Mouse (Mus musculus): ENCODE data around the gene Lrba. TPM values are rescaled to one million over a fixed set of nuclear protein-coding genes. Genes with fewer than 3 reads are reported as not detected.
A peak's percentile ranks its signal among the peaks of the same experiment; 100 is the strongest.

Lrba gene
- polyA plus RNA-seq, 1 experiment from 2014 or later, result 2.5 TPM

DNA sequence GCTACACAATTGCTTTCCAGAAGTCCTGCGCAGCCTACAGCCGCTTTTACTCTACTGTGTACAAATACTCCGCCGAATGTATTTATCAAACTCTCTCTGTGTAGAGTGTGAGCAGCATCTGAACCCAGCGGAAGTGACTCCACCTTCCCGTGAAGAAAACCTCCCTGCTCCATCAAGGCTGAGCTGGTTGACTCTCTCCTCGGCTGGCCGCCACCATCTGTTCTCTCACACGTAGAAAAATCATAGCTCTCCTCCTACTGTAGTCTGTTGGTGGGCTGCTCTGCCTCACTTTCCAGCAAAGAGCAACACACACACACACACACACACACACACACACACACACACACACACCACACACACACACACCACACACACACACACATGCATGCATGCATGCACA lies 584.7 kb downstream of the Lrba start:
- H3K4me2 ChIP-seq (replicated peaks; ENCODE audit: low read depth, low read length), result no peak overlapping the region
- DNase-seq (ENCODE audit: low spot score) (no peak), ATAC-seq (no peak)
- no peak overlapping the region for H3K9ac ChIP-seq (replicated peaks; ENCODE audit: low read depth)
- WGBS, result 53% methylated on average over 9 of the region's 9 CpGs
- TF ChIP-seq EP300 (IDR thresholded peaks at IDR 0.05), result no peak
- TF ChIP-seq CTCF (IDR thresholded peaks at IDR 0.05), result no peak
- H3K27me3 ChIP-seq (replicated peaks; ENCODE audit: insufficient read depth, low read length), result no peaks in the 10 kb centered on the region
- no peak overlapping the region for H3K4me3 ChIP-seq (ENCODE audit: low read depth, low read length)
- no peaks in the 10 kb centered on the region for H3K36me3 ChIP-seq (ENCODE audit: insufficient read depth, low read length)
- H3K4me1 ChIP-seq (ENCODE audit: insufficient read depth, low read depth, low read length), result no peaks in the 10 kb centered on the region
- H3K9me3 ChIP-seq (ENCODE audit: low read length), result no peaks in the 10 kb centered on the region
- H3K27ac ChIP-seq (ENCODE audit: low read length), result no peak overlapping the region

DNA sequence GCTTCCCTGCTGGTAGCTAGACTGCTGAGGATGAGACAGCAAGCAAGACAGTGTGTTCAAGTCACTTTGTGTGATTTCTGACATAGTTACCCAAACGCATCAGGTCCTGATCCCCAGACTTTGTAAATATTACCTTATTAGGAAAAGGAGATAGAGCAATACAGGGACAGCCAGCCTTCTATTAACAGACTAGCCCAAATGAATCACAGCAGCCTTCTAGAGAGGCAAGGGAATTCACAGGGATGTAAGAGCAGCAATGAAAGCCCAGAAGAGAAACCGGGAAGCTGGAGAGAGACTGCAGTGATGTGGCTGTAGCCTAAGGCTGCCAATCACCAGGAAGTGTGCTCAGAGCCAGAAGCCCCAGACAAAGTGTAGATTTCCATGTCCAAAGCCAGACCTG lies 585.2 kb downstream of the Lrba start:
- Histone ChIP-seq H3K4me3 (ENCODE audit: low read depth, low read length) (no peak overlapping the region), H3K4me1 (ENCODE audit: insufficient read depth, low read depth, low read length) (no peaks in the 10 kb centered on the region), H3K4me2 (replicated peaks; ENCODE audit: low read depth, low read length) (no peak overlapping the region), H3K27me3 (replicated peaks; ENCODE audit: insufficient read depth, low read length) (no peaks in the 10 kb centered on the region), H3K9me3 (ENCODE audit: low read length) (no peaks in the 10 kb centered on the region), H3K36me3 (ENCODE audit: insufficient read depth, low read length) (no peaks in the 10 kb centered on the region), H3K9ac (replicated peaks; ENCODE audit: low read depth) (no peak overlapping the region), H3K27ac (ENCODE audit: low read length) (no peak overlapping the region)
- DNase-seq (ENCODE audit: low spot score), result no peak
- 45% methylated on average over 2 of the region's 2 CpGs for WGBS
- TF ChIP-seq EP300 (IDR thresholded peaks at IDR 0.05), result no peak
- no peak for TF ChIP-seq CTCF (IDR thresholded peaks at IDR 0.05)
- ATAC-seq, result no peak; the same call in 1 of the 2 replicates

DNA sequence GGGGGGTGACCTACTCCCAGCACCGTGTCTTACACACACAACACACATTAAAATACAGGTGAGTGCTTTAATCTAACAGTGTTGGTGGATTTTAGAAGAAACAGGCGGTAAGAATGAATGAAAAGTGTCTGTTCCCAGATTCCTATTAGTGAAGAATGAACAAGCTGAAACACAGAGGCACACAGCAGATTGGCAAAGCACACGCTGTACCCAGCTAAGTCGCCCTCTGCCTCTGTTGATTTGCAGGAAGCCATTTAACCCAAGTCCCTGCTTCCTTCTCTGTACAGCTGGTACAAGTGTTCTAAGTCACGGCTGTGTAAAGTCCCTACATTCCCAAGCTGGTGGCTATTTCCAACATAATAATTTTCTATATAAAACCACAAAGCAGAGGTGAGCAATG lies 586.4 kb downstream of the Lrba start:
- no peaks in the 10 kb centered on the region for H3K9me3 ChIP-seq (ENCODE audit: low read length)
- no peak overlapping the region for H3K9ac ChIP-seq (replicated peaks; ENCODE audit: low read depth)
- no peak overlapping the region for H3K27ac ChIP-seq (ENCODE audit: low read length)
- ATAC-seq, result no peak
- no peaks in the 10 kb centered on the region for H3K27me3 ChIP-seq (replicated peaks; ENCODE audit: insufficient read depth, low read length)
- WGBS, result 85% methylated on average over 5 of the region's 5 CpGs
- no peak overlapping the region for H3K4me3 ChIP-seq (ENCODE audit: low read depth, low read length)
- H3K4me1 ChIP-seq (ENCODE audit: insufficient read depth, low read depth, low read length), result no peaks in the 10 kb centered on the region
- no peak for DNase-seq (ENCODE audit: low spot score)
- no peak overlapping the region for H3K4me2 ChIP-seq (replicated peaks; ENCODE audit: low read depth, low read length)
- no peaks in the 10 kb centered on the region for H3K36me3 ChIP-seq (ENCODE audit: insufficient read depth, low read length)
- TF ChIP-seq EP300 (IDR thresholded peaks at IDR 0.05) (no peak), CTCF (IDR thresholded peaks at IDR 0.05) (no peak)

DNA sequence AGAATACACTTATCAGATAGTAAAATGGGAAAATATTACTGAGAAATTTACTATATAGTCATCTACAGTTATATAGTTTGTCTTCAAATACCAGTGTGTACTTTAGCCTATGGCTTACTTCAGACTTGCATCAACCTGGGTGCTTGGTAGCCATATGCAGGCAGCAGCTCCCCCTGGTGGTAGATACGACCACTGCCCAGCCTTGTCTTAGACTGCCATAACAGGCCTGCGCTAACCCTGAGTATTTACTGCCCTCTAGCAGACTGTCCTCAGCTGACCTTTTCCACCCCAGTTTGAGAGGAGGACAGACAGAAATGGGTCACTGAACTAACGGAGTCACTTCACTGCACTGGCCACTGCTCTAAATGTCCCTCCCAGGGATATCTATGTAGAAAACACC lies 588.2 kb downstream of the Lrba start:
- H3K4me1 ChIP-seq (ENCODE audit: insufficient read depth, low read depth, low read length), result no peaks in the 10 kb centered on the region
- no peak overlapping the region for H3K4me3 ChIP-seq (ENCODE audit: low read depth, low read length)
- no peak overlapping the region for H3K27ac ChIP-seq (ENCODE audit: low read length)
- 21% methylated on average over 3 of the region's 3 CpGs for WGBS
- TF ChIP-seq CTCF (IDR thresholded peaks at IDR 0.05) (peak; percentile 99), EP300 (IDR thresholded peaks at IDR 0.05) (no peak)
- DNase-seq (ENCODE audit: low spot score) (peak; percentile 88), ATAC-seq (peak; percentile 85)
- H3K9ac ChIP-seq (replicated peaks; ENCODE audit: low read depth), result no peak overlapping the region
- no peaks in the 10 kb centered on the region for H3K9me3 ChIP-seq (ENCODE audit: low read length)
- no peaks in the 10 kb centered on the region for H3K27me3 ChIP-seq (replicated peaks; ENCODE audit: insufficient read depth, low read length)
- no peaks in the 10 kb centered on the region for H3K36me3 ChIP-seq (ENCODE audit: insufficient read depth, low read length)
- H3K4me2 ChIP-seq (replicated peaks; ENCODE audit: low read depth, low read length), result no peak overlapping the region

DNA sequence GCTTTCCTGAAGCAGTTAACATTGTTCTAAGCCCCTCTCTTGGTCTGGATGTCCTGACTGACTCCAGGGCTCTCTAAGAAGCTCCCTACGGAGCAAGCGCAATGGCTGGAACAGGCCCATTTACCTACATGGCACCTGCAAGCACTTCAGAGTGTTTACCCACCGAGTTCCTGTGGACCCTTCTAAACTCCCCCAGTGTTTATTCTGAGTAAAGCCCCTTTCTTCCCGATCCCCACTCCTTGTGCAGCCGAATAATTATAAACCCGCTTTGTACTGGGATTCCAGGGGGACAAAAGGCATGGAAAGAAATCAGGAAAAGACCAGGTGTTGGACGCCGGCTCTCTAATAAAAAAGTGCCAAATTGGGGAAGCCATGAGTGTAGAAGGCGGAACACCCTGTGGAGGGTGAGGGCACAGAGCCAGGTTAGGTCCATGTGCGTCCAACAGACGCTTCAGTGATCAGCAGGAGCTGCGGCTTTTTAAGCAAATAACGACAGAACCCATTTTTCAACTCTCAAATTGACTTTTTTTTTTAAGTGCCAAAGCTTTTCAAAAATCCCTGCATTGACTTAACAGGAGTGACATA lies 593.6 kb downstream of the Lrba start:
- H3K9me3 ChIP-seq (ENCODE audit: low read length), result no peaks in the 10 kb centered on the region
- WGBS, result 51% methylated on average over 13 of the region's 13 CpGs
- TF ChIP-seq CTCF (IDR thresholded peaks at IDR 0.05), result no peak
- no peak for TF ChIP-seq EP300 (IDR thresholded peaks at IDR 0.05)
- H3K4me3 ChIP-seq (ENCODE audit: low read depth, low read length), result no peak overlapping the region
- peak; percentile 25 for DNase-seq (ENCODE audit: low spot score)
- no peaks in the 10 kb centered on the region for H3K4me1 ChIP-seq (ENCODE audit: insufficient read depth, low read depth, low read length)
- no peak for ATAC-seq
- H3K36me3 ChIP-seq (ENCODE audit: insufficient read depth, low read length), result no peaks in the 10 kb centered on the region
- H3K4me2 ChIP-seq (replicated peaks; ENCODE audit: low read depth, low read length), result peak overlapping the region; percentile 9; the same call in 1 of the 2 replicates
- no peaks in the 10 kb centered on the region for H3K27me3 ChIP-seq (replicated peaks; ENCODE audit: insufficient read depth, low read length)
- H3K27ac ChIP-seq (ENCODE audit: low read length), result no peak overlapping the region
- no peak overlapping the region for H3K9ac ChIP-seq (replicated peaks; ENCODE audit: low read depth)

DNA sequence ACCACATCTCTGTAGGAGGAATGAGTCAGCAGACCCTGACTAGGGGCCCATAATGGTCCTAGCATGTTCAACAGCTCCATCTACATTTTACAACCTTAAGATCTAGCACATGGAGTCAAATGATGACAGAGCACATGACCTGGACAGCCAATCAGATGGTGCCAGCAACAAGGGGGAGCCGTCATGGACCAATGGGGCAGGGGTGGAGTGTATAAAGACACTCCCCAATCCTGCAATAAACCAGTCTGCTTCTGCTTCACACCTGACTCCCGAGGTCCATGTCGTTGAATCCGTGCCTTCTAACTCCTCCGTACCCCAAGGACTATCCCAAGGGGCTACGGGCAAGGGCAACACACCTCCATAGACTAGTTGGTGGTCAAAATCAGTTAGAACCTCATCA lies 594.9 kb downstream of the Lrba start:
- no peak for ATAC-seq
- no peak for DNase-seq (ENCODE audit: low spot score)
- H3K4me1 ChIP-seq (ENCODE audit: insufficient read depth, low read depth, low read length), result no peaks in the 10 kb centered on the region
- no peak overlapping the region for H3K4me3 ChIP-seq (ENCODE audit: low read depth, low read length)
- no peak overlapping the region for H3K9ac ChIP-seq (replicated peaks; ENCODE audit: low read depth)
- no peaks in the 10 kb centered on the region for H3K9me3 ChIP-seq (ENCODE audit: low read length)
- 90% methylated on average over 6 of the region's 6 CpGs for WGBS
- H3K27me3 ChIP-seq (replicated peaks; ENCODE audit: insufficient read depth, low read length), result no peaks in the 10 kb centered on the region
- H3K27ac ChIP-seq (ENCODE audit: low read length), result no peak overlapping the region
- no peak overlapping the region for H3K4me2 ChIP-seq (replicated peaks; ENCODE audit: low read depth, low read length)
- TF ChIP-seq EP300 (IDR thresholded peaks at IDR 0.05), result no peak
- TF ChIP-seq CTCF (IDR thresholded peaks at IDR 0.05), result no peak
- H3K36me3 ChIP-seq (ENCODE audit: insufficient read depth, low read length), result no peaks in the 10 kb centered on the region

DNA sequence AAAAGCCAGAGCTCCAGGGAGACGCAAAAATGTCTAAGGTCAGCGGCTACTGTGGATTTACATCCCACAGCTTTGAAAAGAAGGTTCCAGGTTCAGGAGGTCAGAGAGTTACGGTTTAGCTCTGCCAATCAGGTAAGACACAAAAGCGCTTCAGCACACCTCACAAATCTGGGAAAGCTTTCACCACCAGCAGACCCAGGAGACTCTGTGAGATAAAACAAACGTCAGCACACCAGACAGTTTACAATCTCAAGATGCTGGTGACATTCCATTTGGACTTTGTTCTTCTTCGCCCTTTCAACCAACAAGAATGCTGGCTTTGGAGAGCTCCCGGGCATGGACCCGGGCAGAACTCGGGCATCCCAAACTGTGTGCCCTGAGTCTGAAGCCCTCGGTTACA lies 595.9 kb downstream of the Lrba start:
- DNase-seq (ENCODE audit: low spot score) (no peak), ATAC-seq (no peak)
- Histone ChIP-seq H3K27ac (ENCODE audit: low read length) (no peak overlapping the region), H3K36me3 (ENCODE audit: insufficient read depth, low read length) (no peaks in the 10 kb centered on the region), H3K9me3 (ENCODE audit: low read length) (no peaks in the 10 kb centered on the region), H3K9ac (replicated peaks; ENCODE audit: low read depth) (no peak overlapping the region), H3K4me1 (ENCODE audit: insufficient read depth, low read depth, low read length) (no peaks in the 10 kb centered on the region), H3K4me2 (replicated peaks; ENCODE audit: low read depth, low read length) (no peak overlapping the region), H3K4me3 (ENCODE audit: low read depth, low read length) (no peak overlapping the region), H3K27me3 (replicated peaks; ENCODE audit: insufficient read depth, low read length) (no peaks in the 10 kb centered on the region)
- no peak for TF ChIP-seq EP300 (IDR thresholded peaks at IDR 0.05)
- WGBS, result 45% methylated on average over 10 of the region's 10 CpGs
